Mouse (Mus musculus) liver, adult 2 months (tissue): ENCODE measurements around the gene Loxl1.

Source experiments
- CTCF ChIP-seq: fragments of 200-500 bp; IDR thresholded peaks from 2 replicates; pipeline ENCODE4 v1.5.1; 2011; ENCODE audit warnings: low read depth, low read length, control low read depth
- POLR2A ChIP-seq: fragments of 200-500 bp; IDR thresholded peaks from 2 replicates; pipeline ENCODE4 v1.6.1; 2011; ENCODE audit warnings: low read length, control low read depth; ENCODE audit not compliant: insufficient read depth; ENCODE audit errors: extremely low read depth

GRCm38 (mm10) chr9:58310043-58310660 is 2.8 kb downstream of the Loxl1 start:
- no peak for TF ChIP-seq CTCF
- no peak for TF ChIP-seq POLR2A
